Mouse (Mus musculus) megakaryocyte progenitor cell, adult 5-6 weeks (primary cell): ENCODE measurements around the gene Gm21731. TPM values are rescaled to one million over a fixed set of nuclear protein-coding genes. Genes with fewer than 3 reads are reported as not detected.
"Not testable (repeated sequence)": the region's sequence is repeated elsewhere in the genome, so short reads cannot be mapped to it uniquely, and the experiment has no call there.

Source experiments
- ATAC-seq: replicated peaks from 2 replicates; pipeline ENCODE4 v1.8.0; 2016; ENCODE audit warnings: mild to moderate bottlenecking, moderate TSS enrichment, inconsistent platforms; ENCODE audit not compliant: poor library complexity
- total RNA-seq, 2 experiments: library from RNA; stranded (forward) in 1 of 2; stranded (reverse) in 1 of 2; fragments of 157-497, 149-512 nt in 1 of 2; fragments of 200-1000 nt in 1 of 2; gene quantifications; 2 replicates each; pipeline versions ENCODE4 v1.2.3 to v1.2.4; 2015 to 2017

The Gm21731 gene
- not detected in 2 replicates for total RNA-seq (2015)
- not detected in 2 replicates for total RNA-seq (2017)

GRCm38 (mm10) chr13:120238811-120239210, at the start of gene Gm21731:
Gm21731 (plus strand) TSS chr13:120239111.
- ATAC-seq, result not testable (repeated sequence)

DNA sequence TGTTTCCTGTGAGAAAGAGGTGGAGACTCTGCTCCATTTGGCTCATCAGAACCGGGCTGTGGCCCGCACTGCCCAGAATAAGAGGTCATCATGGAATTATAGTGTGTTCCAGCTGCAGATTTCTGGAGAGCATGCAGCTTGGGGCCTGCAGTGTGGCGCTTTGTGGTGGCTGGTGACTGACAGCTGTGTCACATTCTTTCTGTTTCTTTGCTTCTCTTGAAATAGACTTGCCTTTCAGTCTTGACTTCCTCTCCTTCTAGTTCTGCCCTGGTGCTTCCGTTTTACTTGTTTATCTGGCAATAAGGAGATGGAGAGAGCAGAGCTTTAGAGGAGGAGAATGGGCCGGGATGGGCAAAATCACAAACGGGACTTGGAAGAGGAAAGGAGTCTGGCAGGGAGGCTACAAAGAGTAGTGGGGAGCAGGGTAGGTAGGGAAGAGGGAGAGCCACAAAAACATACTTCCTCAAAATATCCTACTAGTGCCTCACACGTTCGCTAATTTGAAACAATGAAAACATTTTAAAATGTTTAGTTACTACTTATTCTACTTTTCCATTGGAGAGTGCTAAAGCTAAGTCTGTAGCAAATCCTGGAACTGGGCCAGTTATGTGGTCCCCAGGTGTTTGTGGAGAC, 42.6 kb upstream of the Gm21731 start:
- ATAC-seq, result peak; percentile 56

DNA sequence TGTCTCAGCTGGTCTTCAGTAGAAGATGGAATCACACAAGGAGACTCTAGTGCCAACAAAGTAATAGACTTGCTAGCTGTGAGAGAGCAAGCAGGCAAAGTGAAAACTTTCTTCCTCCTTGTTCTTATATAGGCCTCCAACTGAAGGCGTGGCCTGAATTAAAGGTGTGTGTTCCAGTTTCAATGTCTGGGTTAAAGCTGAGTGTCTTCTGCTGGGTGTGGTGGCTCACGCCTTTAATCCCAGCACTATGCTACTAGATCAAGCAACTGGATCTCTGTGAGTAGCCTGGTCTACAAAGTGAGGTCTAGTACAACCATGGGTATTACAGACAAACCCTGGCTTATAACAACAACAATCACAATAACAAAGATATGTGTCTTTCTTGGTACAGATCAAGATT, 23.1 kb upstream of the Gm21731 start, which contains the start of gene Gm21762:
Gm21762 (minus strand) TSS at position 101 of the 400 bp plus-strand sequence.
- not testable (repeated sequence) for ATAC-seq

- peak; percentile 76 for ATAC-seq
These were observed 18.0 kb upstream of the Gm21731 start for GRCm38 (mm10) chr13:120220922-120221321.

- ATAC-seq, result peak; percentile 69
These were observed 15.8 kb upstream of the Gm21731 start for GRCm38 (mm10) chr13:120223012-120223659.

DNA sequence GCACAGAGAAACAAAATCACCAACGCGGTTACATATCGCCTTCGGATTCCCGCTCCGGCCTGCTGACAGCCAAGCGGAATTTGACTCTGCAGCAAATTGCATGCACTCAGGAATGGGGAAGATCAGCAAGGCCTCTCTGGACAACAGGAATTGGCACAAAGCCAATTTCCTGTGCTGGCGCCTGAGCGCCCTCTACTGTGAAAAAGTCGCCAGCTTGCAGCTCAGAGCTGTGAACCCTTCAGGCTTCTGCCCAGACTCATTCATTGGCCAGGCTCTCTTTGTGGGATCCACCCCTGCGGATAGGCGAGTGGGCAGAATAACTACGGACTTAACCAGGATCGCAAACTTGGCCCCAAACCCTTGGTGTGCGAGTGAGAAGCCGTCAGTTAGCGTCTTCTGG, 7.1 kb upstream of the Gm21731 start:
- peak; percentile 90 for ATAC-seq

- peak; percentile 91 for ATAC-seq
These were observed 6.4 kb upstream of the Gm21731 start for GRCm38 (mm10) chr13:120232447-120233049.

DNA sequence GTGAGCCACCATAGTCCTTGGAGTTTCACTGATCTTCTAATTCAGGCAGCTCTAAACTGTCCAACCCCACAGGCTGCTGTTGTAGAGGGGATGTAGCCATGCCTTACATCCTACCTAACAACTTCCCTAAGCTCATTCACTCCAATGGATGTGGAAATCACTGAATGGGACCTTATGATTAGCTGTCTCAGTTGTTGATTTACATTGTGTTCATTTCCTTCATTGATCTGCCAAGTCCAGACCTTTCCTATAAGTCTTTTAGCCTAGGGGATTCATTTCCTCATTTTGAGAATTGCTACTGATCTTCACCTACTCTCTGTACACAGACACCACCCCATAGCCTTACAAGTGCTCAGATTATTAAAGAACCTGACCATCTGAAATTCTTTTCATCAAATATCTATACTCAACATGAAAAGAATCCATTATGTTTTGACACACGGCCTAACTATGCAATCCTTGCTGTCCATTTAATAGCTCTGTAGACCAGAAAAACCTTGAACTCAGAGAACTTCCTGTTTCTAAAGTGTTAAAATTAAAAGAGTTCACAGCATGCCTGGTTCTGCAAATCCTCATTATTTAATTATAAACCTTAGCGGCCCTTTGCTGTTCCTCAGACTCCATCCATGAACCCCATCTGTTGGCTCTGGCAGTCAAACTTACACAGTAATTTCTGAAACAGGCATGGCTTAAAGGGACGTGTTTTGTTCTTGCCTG, 12.5 kb downstream of the Gm21731 start:
- ATAC-seq, result peak; percentile 61

- ATAC-seq, result peak; percentile 72
These were observed 20.1 kb downstream of the Gm21731 start for GRCm38 (mm10) chr13:120258817-120259658.

DNA sequence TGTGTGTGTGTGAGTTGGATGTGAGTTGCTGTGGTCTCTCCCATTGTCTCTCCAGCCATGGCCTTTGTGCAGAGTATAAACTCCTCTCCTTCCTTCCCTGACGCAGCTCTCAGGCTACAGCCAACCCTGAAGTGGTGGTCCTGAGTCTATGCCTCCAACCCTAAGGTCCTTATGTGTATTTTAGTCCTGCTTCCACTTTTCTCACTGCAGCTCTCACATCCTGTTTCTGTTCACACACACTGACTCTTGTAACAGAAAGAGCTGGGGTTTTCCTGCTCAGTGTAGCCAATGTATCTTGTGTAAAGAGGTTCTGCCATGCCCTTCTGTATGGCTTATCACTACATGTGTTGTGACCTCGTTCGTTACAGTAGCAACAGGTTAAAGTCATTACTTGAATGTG, 20.8 kb downstream of the Gm21731 start:
- peak; percentile 66 for ATAC-seq

GRCm38 (mm10) chr13:120262870-120263269, 24.0 kb downstream of the Gm21731 start, which contains the start of gene AF067061:
AF067061 (plus strand) TSS chr13:120263114.
- ATAC-seq, result not testable (repeated sequence)

- peak; percentile 85 for ATAC-seq
These were observed 38.9 kb downstream of the Gm21731 start for GRCm38 (mm10) chr13:120277837-120278236.

DNA sequence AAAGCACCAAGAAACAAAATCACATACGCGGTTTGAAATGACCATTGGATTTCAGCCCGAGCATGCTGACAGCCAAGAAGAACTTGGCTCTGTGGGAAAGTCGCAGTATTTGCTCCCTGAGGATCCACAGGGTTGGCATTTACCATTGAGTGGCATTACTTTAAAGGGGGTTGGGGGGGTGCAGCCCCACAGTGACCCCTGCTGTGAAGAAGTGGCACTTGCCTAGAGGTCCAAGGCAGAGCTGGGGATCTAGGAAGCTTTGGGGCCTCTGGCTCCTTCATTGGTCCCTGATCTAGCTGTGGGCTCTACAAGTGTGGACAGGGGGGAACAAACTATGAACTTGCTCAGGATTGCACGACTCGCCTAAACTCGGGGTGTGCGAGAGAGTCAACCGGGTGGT, 39.9 kb downstream of the Gm21731 start:
- 0 out of 2 replicates have a peak, but pooled peaks have one; percentile 37 for ATAC-seq

Other genes starting within 250 kb of the Gm21731 start
- 3.7 TPM in 1 of 2 replicates, not detected in the other for gene Gm36079, start 212.1 kb upstream of the Gm21731 start, total RNA-seq (2015)
- not detected in 2 replicates for gene Gm36079, start 212.1 kb upstream of the Gm21731 start, total RNA-seq (2017)
- 70.2 and 71.3 TPM in 2 replicates for gene Gm21188, start 186.9 kb upstream of the Gm21731 start, total RNA-seq (2015)
- 34.4 and 35.7 TPM in 2 replicates for gene Gm21188, start 186.9 kb upstream of the Gm21731 start, total RNA-seq (2017)
- gene Gm20767, start 98.9 kb upstream of the Gm21731 start, total RNA-seq (2015), result not detected in 2 replicates
- not detected in 2 replicates for gene Gm20767, start 98.9 kb upstream of the Gm21731 start, total RNA-seq (2017)
- gene Gm21818, start 66.7 kb upstream of the Gm21731 start, total RNA-seq (2015), result not detected in 2 replicates
- not detected in 2 replicates for gene Gm21818, start 66.7 kb upstream of the Gm21731 start, total RNA-seq (2017)
- not detected in 2 replicates for gene Gm21762, start 23.2 kb upstream of the Gm21731 start, total RNA-seq (2015)
- gene Gm21762, start 23.2 kb upstream of the Gm21731 start, total RNA-seq (2017), result not detected in 2 replicates
- not detected in 2 replicates for gene AF067061, start 24.0 kb downstream of the Gm21731 start, total RNA-seq (2015)
- not detected in 2 replicates for gene AF067061, start 24.0 kb downstream of the Gm21731 start, total RNA-seq (2017)
- gene BC147527, start 61.3 kb downstream of the Gm21731 start, total RNA-seq (2015), result 8.0 and 14.7 TPM in 2 replicates
- 22.3 and 23.6 TPM in 2 replicates for gene BC147527, start 61.3 kb downstream of the Gm21731 start, total RNA-seq (2017)
- not detected in 2 replicates for gene Tcstv3, start 77.8 kb downstream of the Gm21731 start, total RNA-seq (2015)
- not detected in 2 replicates for gene Tcstv3, start 77.8 kb downstream of the Gm21731 start, total RNA-seq (2017)